Mouse (Mus musculus): ENCODE data around the gene Ndufa8. TPM values are rescaled to one million over a fixed set of nuclear protein-coding genes. Genes with fewer than 3 reads are reported as not detected.

Ndufa8 gene
- polyA plus RNA-seq, 1 experiment from 2014 or later, result 383 TPM

GRCm38 (mm10) chr2:36049567-36049954 is 355 bp upstream of the Ndufa8 start:
- ATAC-seq (replicated peaks; ENCODE audit: low FRiP score, low read depth) (0 out of 2 replicates have a peak, but pooled peaks have one; percentile 5), DNase-seq (ENCODE audit: low spot score) (no peak)
- H3K9me3 ChIP-seq (replicated peaks; ENCODE audit: low read length), result no peaks in the 10 kb centered on the region
- no peaks in the 10 kb centered on the region for H3K36me3 ChIP-seq (ENCODE audit: insufficient read depth, low read length)
- H3K9ac ChIP-seq (ENCODE audit: low read depth, low read length), result no peak overlapping the region
- H3K4me1 ChIP-seq (replicated peaks; ENCODE audit: insufficient read depth, low read length), result peaks cover 4% of the 10 kb centered on the region; the same call in 1 of the 2 replicates
- WGBS, result 44% methylated on average over 10 of the region's 10 CpGs
- no peak for TF ChIP-seq CTCF (IDR thresholded peaks at IDR 0.05; ENCODE audit: low read depth)
- H3K27ac ChIP-seq, result no peak overlapping the region
- no peaks in the 10 kb centered on the region for H3K27me3 ChIP-seq (ENCODE audit: insufficient read depth, low read length)
- peak overlapping the region; percentile 68 for H3K4me3 ChIP-seq (replicated peaks; ENCODE audit: low read depth, low read length)
- H3K4me2 ChIP-seq (ENCODE audit: low read length), result peak overlapping the region; percentile 79

GRCm38 (mm10) chr2:36048164-36048563 is 1.0 kb downstream of the Ndufa8 start:
- H3K27me3 ChIP-seq (ENCODE audit: insufficient read depth, low read length), result no peaks in the 10 kb centered on the region
- H3K9ac ChIP-seq (ENCODE audit: low read depth, low read length), result peak overlapping the region; percentile 83
- no peaks in the 10 kb centered on the region for H3K9me3 ChIP-seq (replicated peaks; ENCODE audit: low read length)
- H3K36me3 ChIP-seq (ENCODE audit: insufficient read depth, low read length), result no peaks in the 10 kb centered on the region
- peak overlapping the region; percentile 79 for H3K4me2 ChIP-seq (ENCODE audit: low read length)
- H3K27ac ChIP-seq, result peak overlapping the region; percentile 58; the same call in 1 of the 2 replicates
- WGBS, result 53% methylated on average over 8 of the region's 8 CpGs
- no peak for TF ChIP-seq CTCF (IDR thresholded peaks at IDR 0.05; ENCODE audit: low read depth)
- peak overlapping the region; percentile 68 for H3K4me3 ChIP-seq (replicated peaks; ENCODE audit: low read depth, low read length)
- no peak for ATAC-seq (replicated peaks; ENCODE audit: low FRiP score, low read depth)
- DNase-seq (ENCODE audit: low spot score), result no peak
- H3K4me1 ChIP-seq (replicated peaks; ENCODE audit: insufficient read depth, low read length), result peaks cover 4% of the 10 kb centered on the region; the same call in 1 of the 2 replicates

- 59% methylated on average over 1 of the region's 1 CpGs for WGBS
- Histone ChIP-seq H3K4me2 (ENCODE audit: low read length) (no peak overlapping the region), H3K4me3 (replicated peaks; ENCODE audit: low read depth, low read length) (no peak overlapping the region), H3K9ac (ENCODE audit: low read depth, low read length) (no peak overlapping the region), H3K27ac (no peak overlapping the region), H3K27me3 (ENCODE audit: insufficient read depth, low read length) (no peaks in the 10 kb centered on the region), H3K36me3 (ENCODE audit: insufficient read depth, low read length) (peaks cover 25% of the 10 kb centered on the region), H3K4me1 (replicated peaks; ENCODE audit: insufficient read depth, low read length) (no peaks in the 10 kb centered on the region), H3K9me3 (replicated peaks; ENCODE audit: low read length) (no peaks in the 10 kb centered on the region)
- no peak for TF ChIP-seq CTCF (IDR thresholded peaks at IDR 0.05; ENCODE audit: low read depth)
- ATAC-seq (replicated peaks; ENCODE audit: low FRiP score, low read depth), result no peak
- no peak for DNase-seq (ENCODE audit: low spot score)
Observed at GRCm38 (mm10) chr2:36040872-36041271, 8.3 kb downstream of the Ndufa8 start.

- H3K4me2 ChIP-seq (ENCODE audit: low read length), result no peak overlapping the region
- no peak overlapping the region for H3K27ac ChIP-seq
- H3K9me3 ChIP-seq (replicated peaks; ENCODE audit: low read length), result no peaks in the 10 kb centered on the region
- no peak for TF ChIP-seq CTCF (IDR thresholded peaks at IDR 0.05; ENCODE audit: low read depth)
- no peak overlapping the region; the same call in 1 of the 2 replicates for H3K9ac ChIP-seq (ENCODE audit: low read depth, low read length)
- no peak for ATAC-seq (replicated peaks; ENCODE audit: low FRiP score, low read depth)
- H3K27me3 ChIP-seq (ENCODE audit: insufficient read depth, low read length), result no peaks in the 10 kb centered on the region
- 77% methylated on average over 7 of the region's 7 CpGs for WGBS
- H3K4me1 ChIP-seq (replicated peaks; ENCODE audit: insufficient read depth, low read length), result 0 out of 2 replicates have a peak, but pooled peaks cover 6% of the 10 kb centered on the region
- no peak for DNase-seq (ENCODE audit: low spot score)
- H3K4me3 ChIP-seq (replicated peaks; ENCODE audit: low read depth, low read length), result no peak overlapping the region
- H3K36me3 ChIP-seq (ENCODE audit: insufficient read depth, low read length), result peaks cover 26% of the 10 kb centered on the region
Observed at GRCm38 (mm10) chr2:36039297-36039985, 9.8 kb downstream of the Ndufa8 start.

GRCm38 (mm10) chr2:36035413-36036081 is 13.7 kb downstream of the Ndufa8 start:
- H3K27ac ChIP-seq, result peak overlapping the region; percentile 73; the same call in 1 of the 2 replicates
- peak; percentile 79 for DNase-seq (ENCODE audit: low spot score)

GRCm38 (mm10) chr2:36034898-36035297 is 14.3 kb downstream of the Ndufa8 start:
- DNase-seq (ENCODE audit: low spot score), result no peak
- Histone ChIP-seq H3K4me1 (replicated peaks; ENCODE audit: insufficient read depth, low read length) (0 out of 2 replicates have a peak, but pooled peaks cover 6% of the 10 kb centered on the region), H3K27ac (no peak overlapping the region), H3K9ac (ENCODE audit: low read depth, low read length) (no peak overlapping the region), H3K4me2 (ENCODE audit: low read length) (no peak overlapping the region), H3K4me3 (replicated peaks; ENCODE audit: low read depth, low read length) (no peak overlapping the region), H3K9me3 (replicated peaks; ENCODE audit: low read length) (no peaks in the 10 kb centered on the region), H3K27me3 (ENCODE audit: insufficient read depth, low read length) (no peaks in the 10 kb centered on the region), H3K36me3 (ENCODE audit: insufficient read depth, low read length) (peaks cover 21% of the 10 kb centered on the region)
- no peak for TF ChIP-seq CTCF (IDR thresholded peaks at IDR 0.05; ENCODE audit: low read depth)
- 77% methylated on average over 7 of the region's 7 CpGs for WGBS
- ATAC-seq (replicated peaks; ENCODE audit: low FRiP score, low read depth), result no peak

More at GRCm38 (mm10) chr2:36035413-36036081, 13.7 kb downstream of the Ndufa8 start:
- Histone ChIP-seq H3K4me2 (ENCODE audit: low read length) (no peak overlapping the region), H3K9ac (ENCODE audit: low read depth, low read length) (no peak overlapping the region), H3K4me1 (replicated peaks; ENCODE audit: insufficient read depth, low read length) (0 out of 2 replicates have a peak, but pooled peaks cover 6% of the 10 kb centered on the region), H3K9me3 (replicated peaks; ENCODE audit: low read length) (no peaks in the 10 kb centered on the region), H3K36me3 (ENCODE audit: insufficient read depth, low read length) (peaks cover 26% of the 10 kb centered on the region), H3K4me3 (replicated peaks; ENCODE audit: low read depth, low read length) (no peak overlapping the region), H3K27me3 (ENCODE audit: insufficient read depth, low read length) (no peaks in the 10 kb centered on the region)
- WGBS, result 42% methylated on average over 11 of the region's 11 CpGs
- ATAC-seq (replicated peaks; ENCODE audit: low FRiP score, low read depth), result no peak
- no peak for TF ChIP-seq CTCF (IDR thresholded peaks at IDR 0.05; ENCODE audit: low read depth)
